ENCODE assay signal across 12 mouse cellular contexts in genomic region chr13:118208146-118208545, GRCm38 (mm10).
"Had no signal": no experiment of that assay in that cellular context is flagged by ENCODE, and none has a peak within 500 bp of the region (broad histone marks: within the 10 kb centered on the region; RNA-seq: fewer than 3 reads in every experiment).

No protein-coding gene starts in this region.

- H3K27me3 ChIP-seq: midbrain, embryonic 12.5 days; midbrain, embryonic 15.5 days; neural tube, embryonic 12.5 days had no signal

- H3K4me2 ChIP-seq: lung, embryonic 14.5 days; midbrain, embryonic 12.5 days; midbrain, embryonic 15.5 days; neural tube, embryonic 12.5 days had no signal

- H3K9me3 ChIP-seq: midbrain, embryonic 10.5 days; midbrain, embryonic 12.5 days; midbrain, embryonic 15.5 days; neural tube, embryonic 12.5 days had no signal

- ATAC-seq: midbrain, embryonic 15.5 days had no signal

- DNase-seq: lung, adult 18-20 months; lung, embryonic 14.5 days; lung, postnatal 10 days; lung, postnatal 4 days; right cerebral cortex, postnatal 14 days; thymus, adult 18-20 months; thymus, postnatal 14 days; thymus, postnatal 36 days had no signal

- H3K27ac ChIP-seq: midbrain, embryonic 10.5 days; midbrain, embryonic 12.5 days; midbrain, embryonic 15.5 days; neural tube, embryonic 12.5 days had no signal

- H3K36me3 ChIP-seq: midbrain, embryonic 10.5 days; midbrain, embryonic 12.5 days; midbrain, embryonic 15.5 days; neural tube, embryonic 12.5 days had no signal

- H3K9ac ChIP-seq: lung, embryonic 14.5 days; midbrain, embryonic 12.5 days; midbrain, embryonic 15.5 days; neural tube, embryonic 12.5 days had no signal

- H3K4me1 ChIP-seq: midbrain, embryonic 10.5 days; midbrain, embryonic 12.5 days; midbrain, embryonic 15.5 days; neural tube, embryonic 12.5 days had no signal

- H3K4me3 ChIP-seq: midbrain, embryonic 10.5 days; midbrain, embryonic 12.5 days; midbrain, embryonic 15.5 days; neural tube, embryonic 12.5 days had no signal
